Mouse (Mus musculus) megakaryocyte progenitor cell, adult 5-6 weeks (primary cell): Measurements from ENCODE around the gene Cdiptos. TPM values are rescaled to one million over a fixed set of nuclear protein-coding genes. Genes with fewer than 3 reads are reported as not detected.
A peak's percentile ranks its signal among the peaks of the same experiment; 100 is the strongest.

Experiments used
- ATAC-seq: replicated peaks from 2 replicates; pipeline ENCODE4 v1.8.0; 2016; ENCODE audit warnings: mild to moderate bottlenecking, moderate TSS enrichment, inconsistent platforms; ENCODE audit not compliant: poor library complexity
- total RNA-seq, 2 experiments: library from RNA; stranded (forward) in 1 of 2; stranded (reverse) in 1 of 2; fragments of 157-497, 149-512 nt in 1 of 2; fragments of 200-1000 nt in 1 of 2; gene quantifications; 2 replicates each; pipeline versions ENCODE4 v1.2.3 to v1.2.4; 2015 to 2017

Gene Cdiptos
- total RNA-seq, 2 experiments from 2014 or later, result 0.62 to 4.3 TPM

DNA sequence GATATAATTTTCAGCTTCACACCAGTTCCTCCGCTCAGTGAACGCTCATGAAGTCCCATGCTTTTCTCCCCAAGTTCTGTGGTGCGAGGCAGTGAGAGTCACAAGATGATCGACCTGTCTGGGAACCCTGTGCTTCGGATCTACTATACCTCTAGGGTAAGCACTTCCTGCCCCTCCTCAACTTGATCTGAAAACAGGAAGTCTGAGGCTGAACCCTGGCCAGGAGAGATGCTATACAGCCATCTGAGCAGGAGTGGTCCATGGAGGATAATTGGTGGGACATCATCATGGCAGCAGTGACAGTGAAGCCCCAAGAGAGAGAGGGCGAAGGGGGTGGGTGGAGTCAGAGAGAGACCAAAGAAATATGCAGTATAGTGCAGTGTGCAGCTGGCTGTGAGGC, 2.9 kb upstream of the Cdiptos start:
- ATAC-seq, result no peak

DNA sequence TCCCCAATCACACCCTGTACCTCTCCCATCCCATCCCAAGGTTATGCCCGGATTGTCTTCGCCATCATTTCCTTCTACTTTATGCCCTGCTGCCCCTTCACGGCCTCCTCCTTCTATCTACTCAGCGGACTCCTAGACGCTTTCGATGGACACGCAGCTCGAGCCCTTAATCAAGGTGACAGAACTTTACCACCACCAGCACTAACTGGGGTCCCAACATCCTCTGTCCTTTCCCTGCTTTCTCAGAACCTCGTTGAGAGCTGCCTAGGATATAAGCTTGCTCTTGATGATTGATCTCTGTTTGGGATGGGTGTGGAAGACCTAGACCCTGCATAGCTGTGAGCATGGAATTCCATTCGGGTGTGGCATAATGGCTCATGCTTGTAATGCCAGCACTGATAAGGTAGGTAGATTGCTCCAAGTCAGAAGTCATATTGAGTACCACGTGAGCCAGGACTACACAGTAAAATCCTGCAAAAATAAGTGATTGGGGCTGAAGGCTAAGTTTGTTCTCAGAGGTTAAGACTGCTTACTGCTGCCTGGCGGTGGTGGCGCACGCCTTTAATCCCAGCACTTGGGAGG, 1.1 kb upstream of the Cdiptos start:
- no peak for ATAC-seq

DNA sequence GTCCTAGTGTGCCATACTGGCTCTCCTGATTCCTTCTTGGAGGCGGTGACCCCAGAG, 177 bp downstream of the Cdiptos start, which contains the start of gene Cdipt:
Gene Cdipt, plus strand, starts transcription at position 22 of the 57 bp plus-strand sequence.
- ATAC-seq, result no peak

DNA sequence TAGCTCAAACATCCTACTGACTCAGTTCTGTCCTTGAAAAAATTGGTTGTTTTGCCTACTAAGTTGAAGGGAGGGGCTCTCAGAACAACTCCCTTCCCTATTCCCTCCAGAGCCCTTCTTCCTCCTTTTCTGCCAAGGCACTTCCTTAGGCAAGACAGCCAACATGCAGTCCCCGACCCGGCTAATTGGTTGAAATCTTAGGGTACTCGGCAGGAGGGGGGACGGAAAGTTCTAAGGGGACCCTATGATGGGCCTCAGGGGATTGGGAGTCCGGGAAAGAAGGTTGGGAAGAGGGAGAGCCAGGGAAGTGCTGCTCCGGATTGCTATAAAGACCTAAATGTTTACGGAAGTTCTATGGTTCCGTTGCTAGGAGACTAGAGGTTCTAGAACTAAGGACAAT, 405 bp downstream of the Cdiptos start:
- ATAC-seq, result 0 out of 2 replicates have a peak, but pooled peaks have one; percentile 13

DNA sequence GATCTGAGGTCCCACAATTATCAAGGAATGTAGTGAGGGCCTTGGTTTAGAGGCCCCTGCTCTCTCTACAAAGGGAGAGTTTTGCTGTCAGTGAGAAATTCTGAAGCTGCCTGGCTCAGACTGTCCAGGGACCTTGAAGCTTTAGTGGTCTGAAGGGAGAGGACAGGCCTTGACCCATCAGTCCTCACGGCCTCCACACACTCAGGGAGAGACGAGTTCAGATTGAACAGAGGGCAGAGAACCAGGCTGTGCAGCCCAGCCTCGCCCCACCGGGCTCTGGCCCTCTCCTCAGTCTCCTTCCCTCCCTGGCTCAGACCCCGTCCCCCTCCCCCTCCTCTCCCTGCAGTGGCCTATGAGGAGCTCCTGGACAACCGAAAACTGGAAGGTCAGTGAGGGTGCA, 8.5 kb downstream of the Cdiptos start:
- no peak for ATAC-seq

DNA sequence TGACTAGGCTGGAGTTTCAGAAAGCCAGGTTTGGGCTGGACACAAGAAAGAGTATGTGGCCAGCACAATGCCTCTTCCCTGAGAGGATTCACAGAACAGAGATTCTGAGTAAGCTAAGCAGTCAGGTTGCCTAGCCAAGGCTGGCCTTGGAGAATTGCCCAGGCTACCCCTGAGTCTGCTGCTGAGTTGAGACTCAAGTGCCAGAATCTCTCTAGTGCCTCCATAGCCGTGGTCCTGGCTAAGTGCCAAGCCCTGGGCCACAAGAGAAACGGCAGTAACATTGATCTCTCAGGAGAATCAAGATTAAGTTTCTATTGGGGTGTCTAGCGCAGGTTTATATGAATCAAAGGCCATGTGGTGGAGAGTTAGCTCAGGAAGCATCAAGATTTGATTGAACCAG, 10.3 kb downstream of the Cdiptos start:
- no peak for ATAC-seq

DNA sequence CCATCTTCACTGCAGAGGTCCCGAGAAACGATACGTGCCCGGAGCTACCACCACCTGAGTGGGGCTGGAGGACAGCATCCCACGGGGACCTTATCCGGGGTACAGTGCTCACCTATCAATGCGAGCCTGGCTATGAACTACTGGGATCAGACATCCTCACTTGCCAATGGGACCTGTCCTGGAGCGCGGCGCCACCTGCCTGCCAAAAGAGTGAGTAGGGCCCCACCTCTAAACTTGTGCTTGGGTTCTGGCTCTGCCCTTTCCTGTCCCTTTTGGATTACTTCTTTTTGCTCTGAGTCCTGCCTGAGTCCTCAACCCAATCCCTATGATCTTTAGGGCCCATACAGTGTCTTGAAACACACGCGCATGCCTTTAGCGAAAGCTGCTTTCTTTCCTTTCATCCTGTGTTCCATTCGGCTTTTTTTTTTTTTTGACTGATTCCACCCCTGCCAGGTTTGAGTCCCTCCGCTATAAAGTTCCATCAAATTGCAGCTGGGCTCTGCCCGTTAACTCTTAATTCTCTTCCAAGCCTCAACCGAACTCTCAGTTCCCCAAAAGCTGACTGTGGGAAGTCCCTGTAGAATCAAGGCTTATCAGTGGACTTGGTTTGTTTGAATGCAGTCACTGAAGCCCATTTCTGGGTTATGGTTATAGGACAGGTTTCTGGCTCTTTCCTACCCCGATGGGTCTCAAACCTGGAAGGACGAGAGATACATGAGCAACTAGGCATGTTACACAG, 12.2 kb downstream of the Cdiptos start:
- peak; percentile 68; the same call in 1 of the 2 replicates for ATAC-seq

DNA sequence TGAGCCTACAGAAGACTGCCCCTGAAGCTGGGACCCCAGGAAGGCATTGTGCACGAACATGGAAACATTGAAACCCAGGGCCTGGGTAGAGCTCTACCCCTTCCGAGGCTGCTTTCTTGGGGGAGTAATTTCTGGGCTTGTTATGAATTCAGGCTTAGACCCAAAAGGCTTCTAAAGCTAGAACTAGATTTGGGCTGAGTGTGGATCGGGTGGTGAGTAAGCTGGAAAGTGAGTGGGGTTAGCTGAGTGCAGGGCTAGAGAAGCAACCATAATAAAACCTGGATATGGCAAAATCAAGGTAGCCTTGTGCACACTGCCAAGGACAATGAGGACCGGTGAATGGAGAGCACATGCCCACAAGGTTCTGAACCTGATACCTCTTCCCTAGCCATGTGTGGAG, 13.9 kb downstream of the Cdiptos start:
- no peak for ATAC-seq

DNA sequence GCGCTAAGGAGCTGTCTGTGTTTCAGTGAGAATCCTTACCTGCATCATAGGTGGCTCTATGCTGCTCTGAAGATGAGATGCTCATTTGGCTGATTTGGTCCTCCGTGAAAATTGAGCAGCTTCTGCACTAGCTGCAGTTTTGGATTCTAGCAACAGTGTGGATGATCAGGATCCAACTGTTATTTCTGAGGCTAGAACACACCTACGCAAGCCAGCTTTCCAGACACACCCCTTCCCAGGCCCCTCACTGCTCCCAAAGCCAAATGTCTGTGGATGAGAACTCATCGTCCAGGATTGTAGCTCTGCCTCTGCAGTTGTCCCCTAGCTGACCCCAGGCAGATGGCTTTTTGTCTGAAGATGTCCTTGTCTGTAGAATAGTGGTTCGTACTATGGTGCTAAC, 14.8 kb downstream of the Cdiptos start:
- no peak for ATAC-seq

DNA sequence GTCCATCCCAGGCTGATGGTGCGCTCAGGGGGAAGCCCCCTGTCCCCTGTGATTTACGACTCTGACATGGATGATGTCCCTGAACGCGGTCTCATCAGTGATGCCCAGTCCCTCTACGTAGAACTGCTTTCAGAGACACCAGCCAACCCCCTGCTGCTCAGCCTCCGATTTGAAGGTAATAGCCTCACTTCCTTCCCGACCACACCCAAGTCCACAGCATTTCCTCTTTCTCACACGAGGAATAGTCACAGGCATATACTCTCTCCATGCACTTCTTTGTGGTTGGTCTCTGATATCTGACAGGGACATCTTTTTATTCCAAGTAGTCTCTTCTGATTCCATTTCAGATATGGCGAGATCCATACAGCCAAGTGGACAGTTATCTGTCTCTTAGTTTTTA, 16.1 kb downstream of the Cdiptos start:
- no peak for ATAC-seq

DNA sequence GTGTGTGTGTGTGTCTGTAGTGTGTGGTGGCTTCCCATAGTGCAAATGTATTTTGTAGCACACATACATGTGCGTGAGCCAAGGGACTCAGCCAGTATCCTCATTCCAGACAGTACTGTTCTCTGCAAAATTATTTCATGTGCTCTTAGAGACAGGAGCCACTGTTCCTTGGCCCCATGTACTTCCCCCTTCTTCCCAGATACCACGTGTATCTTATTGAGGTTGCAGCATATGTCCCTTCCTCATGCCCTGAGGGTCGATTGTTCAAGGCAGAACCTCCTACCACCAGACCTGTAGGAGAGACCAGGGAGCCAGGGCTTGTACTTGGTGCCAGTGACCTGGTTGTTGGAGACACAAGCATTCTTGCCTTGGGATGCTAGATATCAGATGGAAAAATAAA, 20.8 kb downstream of the Cdiptos start:
- peak; percentile 59 for ATAC-seq

DNA sequence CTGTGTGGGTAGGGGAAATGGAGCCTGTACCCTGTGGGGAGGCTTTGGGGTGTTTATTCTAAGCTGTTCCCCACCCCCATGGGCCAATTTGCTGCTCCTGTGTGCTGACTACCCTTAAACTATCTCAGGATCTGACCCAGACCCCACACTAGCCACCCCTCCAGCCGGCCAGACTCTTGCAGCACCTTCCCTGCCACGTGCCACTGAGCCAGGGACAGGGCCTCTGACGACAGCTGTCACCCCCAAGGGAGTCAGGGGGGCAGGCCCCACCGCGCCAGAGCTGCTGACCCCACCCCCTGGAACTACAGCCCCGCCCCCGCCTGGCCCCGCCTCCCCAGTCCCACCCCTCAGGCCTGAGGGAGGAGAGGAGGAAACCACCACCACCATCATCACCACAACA, 23.3 kb downstream of the Cdiptos start:
- no peak for ATAC-seq

DNA sequence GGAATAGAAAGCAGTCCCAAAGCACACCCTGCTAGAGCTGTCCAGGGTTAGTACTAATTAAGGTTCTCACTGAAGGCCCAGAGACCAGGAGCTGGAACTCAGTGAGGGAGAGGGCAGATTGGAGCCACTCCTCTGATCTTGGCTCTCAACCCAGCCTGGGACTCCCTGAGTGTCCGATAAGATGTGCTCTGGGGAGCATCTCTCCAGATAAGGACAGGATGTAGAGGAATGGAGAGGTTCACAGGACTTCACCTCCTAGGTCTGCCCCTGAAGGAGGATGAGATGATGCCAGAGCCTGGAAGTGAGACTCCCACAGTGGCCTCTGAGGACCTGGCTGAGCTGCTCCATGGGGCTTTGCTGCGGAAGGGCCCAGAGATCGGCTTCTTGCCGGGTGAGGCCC, 24.2 kb downstream of the Cdiptos start:
- ATAC-seq, result no peak

DNA sequence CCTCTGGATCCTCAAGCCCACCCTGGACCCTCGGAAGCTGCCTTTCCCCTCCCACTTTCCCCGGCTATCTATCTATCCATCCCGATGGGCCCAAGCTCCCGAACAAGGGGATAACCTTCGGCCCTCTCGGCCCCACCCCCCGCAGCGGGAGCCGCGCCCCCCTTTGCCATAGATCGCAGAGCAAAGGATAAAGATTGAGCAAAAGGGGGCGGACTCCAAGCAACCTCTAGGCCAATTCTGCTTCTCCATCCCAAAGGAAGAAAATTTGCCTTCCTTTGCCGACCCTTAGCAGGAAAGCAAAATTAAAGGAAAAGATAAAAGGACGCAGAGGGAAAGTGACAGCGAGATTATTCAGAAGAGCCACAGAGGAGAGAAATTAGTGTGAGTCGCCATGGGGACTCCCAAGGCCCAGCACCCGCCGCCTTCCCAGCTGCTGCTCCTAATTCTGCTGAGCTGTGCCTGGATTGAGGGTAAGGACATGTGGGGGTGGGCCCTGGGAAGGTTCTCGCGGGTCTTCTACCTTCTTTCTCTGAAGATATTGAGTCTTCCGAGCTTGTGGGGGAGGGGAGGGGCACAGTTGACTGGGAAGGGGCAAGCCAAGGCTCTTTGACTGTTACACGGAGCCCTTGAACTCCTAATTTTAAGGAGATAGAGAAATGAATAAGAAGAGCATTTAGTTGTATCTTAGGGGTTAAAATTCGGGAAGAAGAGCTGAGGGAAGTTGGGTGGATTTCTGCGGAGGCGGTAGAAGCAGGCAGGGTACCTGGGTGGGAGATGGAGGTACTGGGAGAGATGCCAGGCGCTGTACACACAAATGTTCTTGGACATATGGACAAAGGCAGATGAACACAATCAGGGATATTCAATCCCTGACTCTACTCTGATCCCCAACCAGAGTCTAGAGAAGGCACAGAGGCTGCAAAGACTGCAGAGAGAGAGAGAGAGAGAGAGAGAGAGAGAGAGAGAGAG, 25.0 kb downstream of the Cdiptos start:
- ATAC-seq, result no peak

DNA sequence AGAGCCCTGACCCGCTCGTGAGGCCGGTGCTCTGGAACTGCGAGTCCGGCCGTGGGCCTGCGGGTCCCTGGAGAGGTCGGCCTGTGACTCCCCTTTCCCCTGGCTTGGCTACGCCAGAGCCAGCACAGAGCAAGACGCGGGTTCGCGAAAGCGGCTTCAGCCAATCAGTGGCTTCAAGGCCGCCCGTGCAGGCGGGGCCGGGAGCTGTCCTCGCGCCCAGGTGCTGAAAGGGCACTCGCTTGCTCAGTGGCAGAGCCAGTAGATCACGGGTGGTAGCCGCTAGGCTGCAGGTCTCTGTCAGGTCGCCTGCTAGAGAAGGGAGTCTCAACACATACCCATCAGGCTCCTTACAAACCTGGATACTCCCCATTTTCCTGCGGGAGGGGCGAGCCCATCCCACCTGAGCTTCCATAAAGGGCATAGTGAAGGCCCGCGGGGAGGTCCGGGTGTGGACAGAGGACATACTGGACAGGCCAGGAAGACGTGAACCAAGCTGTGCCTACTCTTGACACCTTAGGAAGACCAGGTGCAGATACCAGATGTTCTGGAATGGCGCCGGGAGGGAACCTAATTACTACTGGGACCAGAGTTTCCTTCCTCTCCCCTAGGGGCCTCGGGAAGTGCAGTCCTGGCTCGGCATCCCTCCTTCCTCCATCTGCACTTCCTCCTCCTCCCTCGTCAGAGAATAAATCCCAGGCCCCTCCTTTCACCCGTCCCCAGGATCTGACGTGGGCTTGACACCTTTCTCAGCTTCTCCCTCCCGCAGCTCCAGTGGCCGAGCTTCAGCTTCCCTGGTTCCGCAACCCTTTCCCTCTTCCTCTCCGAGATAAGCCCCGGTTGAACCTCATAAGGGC, 25.9 kb downstream of the Cdiptos start, which contains the start of gene Sez6l2:
Gene Sez6l2, plus strand, starts transcription at position 771 of the 854 bp plus-strand sequence.
- peak; percentile 96 for ATAC-seq

DNA sequence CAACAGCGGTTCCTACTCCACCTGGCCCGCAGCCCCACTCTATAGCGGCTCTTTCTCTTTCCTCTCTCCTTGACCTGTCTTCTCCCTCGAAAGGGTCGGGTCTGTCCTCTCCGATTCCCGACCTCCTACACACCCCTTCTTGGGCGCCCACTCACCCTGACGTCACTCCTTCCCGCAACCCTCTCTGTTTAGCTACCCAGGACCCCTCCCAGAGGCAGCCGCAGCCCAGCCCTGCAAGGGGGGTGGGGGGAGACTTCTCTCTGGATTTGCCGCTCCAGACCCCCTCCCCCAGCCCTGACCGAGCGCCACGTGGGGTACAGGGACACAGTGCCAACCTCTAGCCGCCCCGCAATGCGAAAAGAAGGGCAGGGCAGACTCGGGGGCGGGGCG, 26.5 kb downstream of the Cdiptos start, which contains the start of gene Asphd1:
Gene Asphd1, minus strand, starts transcription at position 180 of the 390 bp plus-strand sequence.
- ATAC-seq, result no peak

DNA sequence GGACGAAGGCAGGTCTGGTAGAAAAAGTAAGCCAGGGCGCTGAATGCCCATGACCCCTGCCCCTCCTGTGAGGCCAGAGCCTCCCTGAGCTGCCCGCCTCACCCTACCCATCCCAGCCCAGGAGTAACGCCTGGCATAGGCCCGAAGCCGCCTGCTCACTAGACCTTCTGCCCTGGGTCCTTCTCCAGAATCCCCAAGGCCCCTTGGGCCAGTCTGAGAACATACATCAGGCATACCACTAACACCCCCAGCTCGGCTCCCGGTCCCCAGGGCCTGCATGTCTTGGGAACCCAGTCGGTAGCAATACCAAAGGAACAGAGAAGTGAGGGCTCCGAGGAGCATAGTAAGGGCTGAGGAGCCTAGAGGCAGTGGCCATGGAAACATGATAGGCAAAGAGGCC, 27.3 kb downstream of the Cdiptos start:
- ATAC-seq, result no peak

DNA sequence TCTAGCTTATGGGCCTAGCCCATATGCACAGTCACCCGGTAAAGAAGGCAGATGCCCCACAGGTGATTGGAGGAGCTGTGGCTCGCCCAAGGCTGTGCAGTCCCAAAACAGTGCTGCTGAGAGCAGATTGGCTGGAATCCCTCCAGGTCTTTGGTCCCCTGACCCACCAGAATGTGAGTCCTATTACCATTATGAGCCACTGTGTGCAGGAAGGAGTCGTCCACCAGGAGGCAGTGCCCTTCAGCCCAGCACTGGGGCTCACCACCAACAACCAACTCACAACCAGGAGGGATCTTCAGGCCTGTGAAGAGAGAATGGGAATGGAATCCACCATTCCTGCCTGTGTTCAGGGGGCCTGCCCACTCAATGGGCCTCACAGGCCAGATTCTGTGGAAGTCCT, 29.4 kb downstream of the Cdiptos start:
- peak; percentile 53 for ATAC-seq

DNA sequence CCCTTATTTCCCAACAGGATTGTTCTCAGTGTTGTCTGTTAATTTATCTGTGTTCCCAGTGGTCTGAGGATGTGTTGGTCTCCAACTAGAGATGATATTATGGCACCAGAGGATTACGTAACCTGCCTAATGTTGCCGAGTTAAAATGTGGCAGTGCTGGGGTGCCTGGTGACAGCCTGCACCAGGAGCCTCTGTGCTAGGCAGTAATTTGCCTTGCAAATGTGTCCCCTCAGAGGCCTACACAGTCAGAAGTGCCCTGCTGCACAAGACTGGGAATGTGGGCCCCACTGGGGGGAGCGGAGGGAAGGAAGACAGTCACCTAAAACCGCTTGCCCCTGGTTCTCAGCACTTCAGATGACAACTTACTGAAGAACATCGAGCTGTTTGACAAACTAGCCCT, 34.1 kb downstream of the Cdiptos start:
- ATAC-seq, result no peak

DNA sequence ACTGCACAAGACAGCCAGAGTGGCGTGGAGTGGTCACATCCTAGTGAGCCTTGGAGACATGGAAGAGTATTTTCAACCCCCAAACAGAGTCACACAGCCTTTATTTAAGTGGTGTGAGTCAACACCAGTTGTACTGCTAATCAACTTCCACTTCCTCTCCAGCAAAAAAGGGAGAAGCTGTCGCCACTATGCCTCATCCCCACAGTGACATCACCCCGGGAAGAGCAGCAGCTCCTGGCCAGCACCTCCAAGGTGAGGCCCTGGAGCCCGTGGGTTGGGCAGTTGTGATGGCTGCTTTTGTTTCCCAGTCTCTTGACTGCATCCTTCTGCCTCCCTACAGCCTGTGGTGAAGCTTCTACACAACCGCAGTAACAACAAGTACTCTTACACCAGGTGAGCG, 34.7 kb downstream of the Cdiptos start:
- peak; percentile 55 for ATAC-seq

DNA sequence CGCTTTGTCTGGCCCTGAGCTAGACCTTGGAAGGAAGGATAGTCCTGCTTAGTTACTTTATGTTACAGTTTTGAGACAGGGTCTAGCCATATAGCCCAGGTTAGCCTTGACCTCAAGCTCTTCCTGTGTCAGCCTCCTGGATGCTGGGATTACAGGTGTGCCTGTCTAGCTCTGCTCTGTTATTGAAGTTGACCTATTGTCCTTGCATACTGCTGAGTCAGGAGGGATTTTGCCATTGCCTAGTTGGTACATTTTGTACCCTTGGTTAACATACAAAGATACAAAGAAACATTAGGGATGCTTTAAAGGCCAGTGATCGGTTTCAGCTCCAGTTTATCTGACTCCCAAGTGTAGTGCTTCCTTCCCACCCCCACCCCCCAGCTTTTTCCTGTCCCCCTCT, 43.2 kb downstream of the Cdiptos start:
- ATAC-seq, result no peak
